Mouse (Mus musculus): ENCODE data around the gene Gstt4. TPM values are rescaled to one million over a fixed set of nuclear protein-coding genes. Genes with fewer than 3 reads are reported as not detected.
"Not testable (repeated sequence)": the region's sequence is repeated elsewhere in the genome, so short reads cannot be mapped to it uniquely, and the experiment has no call there.

The Gstt4 gene
- polyA plus RNA-seq, 1 experiment from 2014 or later, result not detected

DNA sequence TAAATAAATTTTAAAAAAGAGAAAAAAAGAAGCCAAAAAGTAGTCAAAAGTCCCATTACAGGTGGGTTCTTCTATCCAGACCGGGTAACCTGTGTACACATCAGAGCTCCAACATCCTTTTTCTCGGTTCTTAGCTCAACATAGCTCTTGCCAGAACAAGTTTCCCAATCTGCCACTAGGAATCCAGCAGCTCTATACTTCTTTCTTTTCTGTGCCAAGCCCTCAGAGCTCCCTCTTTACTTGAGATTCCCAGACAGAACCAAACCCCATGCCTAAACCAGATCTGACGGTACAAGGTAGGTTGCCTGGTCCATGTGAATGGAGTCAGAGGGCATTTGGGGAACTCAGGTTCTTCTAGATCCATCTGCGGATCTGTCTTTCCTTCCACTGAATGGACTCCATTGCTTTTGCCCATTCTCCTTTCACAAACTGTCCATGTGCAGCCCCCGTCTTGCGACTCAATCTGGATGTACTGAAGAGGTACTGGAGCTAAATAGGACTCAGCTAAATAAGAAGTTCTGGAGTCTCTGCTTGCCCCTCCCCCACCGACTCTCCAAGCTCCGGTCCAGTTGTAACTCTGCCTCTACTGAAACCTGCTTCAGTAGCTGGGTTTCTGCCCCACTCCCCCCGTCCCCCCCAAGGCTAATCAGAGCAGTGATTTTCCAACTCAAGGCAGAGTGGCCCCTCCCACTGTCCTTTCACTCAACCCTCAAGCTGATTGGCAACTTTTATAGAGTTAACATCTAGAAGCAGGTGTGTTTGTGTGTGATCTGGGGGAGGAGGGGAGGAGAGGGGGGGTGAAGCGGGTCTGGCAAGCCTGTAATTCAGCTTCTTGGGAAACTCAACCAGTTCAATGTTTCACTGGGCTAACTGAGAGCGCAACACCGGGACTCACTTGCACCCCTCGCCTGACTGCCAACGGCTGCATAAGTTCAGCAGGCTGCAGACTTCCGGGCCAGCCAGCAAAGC lies 42.9 kb downstream of the Gstt4 start:
- 0 out of 2 replicates have a peak overlapping the region, but pooled peaks have one; percentile 17 for H3K9ac ChIP-seq
- ATAC-seq, result peak; percentile 28; the same call in 1 of the 2 replicates
- H3K9me3 ChIP-seq, result no peaks in the 10 kb centered on the region
- 33% methylated on average over 15 of the region's 15 CpGs for WGBS
- no peak overlapping the region for H3K27ac ChIP-seq
- H3K4me1 ChIP-seq (replicated peaks), result peaks cover 8% of the 10 kb centered on the region; the same call in 1 of the 2 replicates
- H3K4me3 ChIP-seq (replicated peaks), result peak overlapping the region; percentile 58
- no peaks in the 10 kb centered on the region for H3K36me3 ChIP-seq
- no peaks in the 10 kb centered on the region for H3K27me3 ChIP-seq (replicated peaks)
- peak overlapping the region; percentile 96 for H3K4me2 ChIP-seq (replicated peaks)

DNA sequence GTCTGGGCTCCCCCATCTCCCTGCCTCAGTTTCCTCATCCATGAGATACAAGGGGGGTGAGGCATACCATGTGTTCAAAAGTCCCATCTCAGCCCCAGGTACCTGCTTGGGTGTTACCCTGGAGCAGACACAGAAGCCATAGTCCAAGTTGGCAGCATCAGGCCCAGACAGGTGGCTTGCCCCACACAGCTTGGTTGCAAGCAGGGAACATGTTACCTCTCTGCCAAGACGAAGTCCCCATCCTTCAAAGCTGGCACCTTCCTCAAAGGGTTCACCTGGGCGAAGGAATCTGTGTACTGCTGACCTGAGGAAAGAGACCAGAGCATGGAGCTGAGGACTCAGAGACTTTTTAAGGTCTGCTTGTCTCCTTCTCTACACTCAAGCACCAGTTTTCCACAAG lies 44.5 kb downstream of the Gstt4 start:
- H3K4me1 ChIP-seq (replicated peaks), result peaks cover 11% of the 10 kb centered on the region; the same call in 1 of the 2 replicates
- WGBS, result 84% methylated on average over 2 of the region's 2 CpGs

DNA sequence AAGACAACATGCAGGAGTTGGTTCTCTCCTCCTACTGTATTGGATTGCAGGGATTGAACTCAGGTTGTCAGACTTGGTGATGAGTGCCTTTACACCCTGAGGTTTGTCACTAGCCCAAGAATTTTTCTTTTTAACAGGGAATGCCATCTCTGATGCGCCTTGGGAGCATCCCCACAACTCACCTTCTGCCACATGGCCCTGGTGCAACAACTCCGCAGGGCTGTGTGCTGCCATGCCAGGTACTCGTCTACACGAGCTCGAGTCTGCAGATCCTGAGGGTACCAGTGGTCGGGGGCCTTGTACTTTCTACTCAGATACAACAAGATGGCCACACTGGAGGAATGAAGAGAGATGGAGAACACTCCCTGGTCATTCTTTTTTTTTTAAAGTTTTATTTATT lies 45.8 kb downstream of the Gstt4 start:
- Histone ChIP-seq H3K9ac (no peak overlapping the region), H3K27me3 (replicated peaks) (no peaks in the 10 kb centered on the region), H3K27ac (no peak overlapping the region), H3K4me3 (replicated peaks) (no peak overlapping the region), H3K4me1 (replicated peaks) (peaks cover 20% of the 10 kb centered on the region), H3K36me3 (no peaks in the 10 kb centered on the region), H3K4me2 (replicated peaks) (no peak overlapping the region), H3K9me3 (no peaks in the 10 kb centered on the region)
- WGBS, result 89% methylated on average over 6 of the region's 6 CpGs
- no peak for ATAC-seq

More for the DNA sequence above, 44.5 kb downstream of the Gstt4 start:
- no peak overlapping the region for H3K4me2 ChIP-seq (replicated peaks)
- H3K9me3 ChIP-seq, result no peaks in the 10 kb centered on the region
- H3K4me3 ChIP-seq (replicated peaks), result no peak overlapping the region
- H3K9ac ChIP-seq, result no peak overlapping the region
- ATAC-seq, result no peak
- H3K27ac ChIP-seq, result no peak overlapping the region
- no peaks in the 10 kb centered on the region for H3K27me3 ChIP-seq (replicated peaks)
- no peaks in the 10 kb centered on the region for H3K36me3 ChIP-seq

DNA sequence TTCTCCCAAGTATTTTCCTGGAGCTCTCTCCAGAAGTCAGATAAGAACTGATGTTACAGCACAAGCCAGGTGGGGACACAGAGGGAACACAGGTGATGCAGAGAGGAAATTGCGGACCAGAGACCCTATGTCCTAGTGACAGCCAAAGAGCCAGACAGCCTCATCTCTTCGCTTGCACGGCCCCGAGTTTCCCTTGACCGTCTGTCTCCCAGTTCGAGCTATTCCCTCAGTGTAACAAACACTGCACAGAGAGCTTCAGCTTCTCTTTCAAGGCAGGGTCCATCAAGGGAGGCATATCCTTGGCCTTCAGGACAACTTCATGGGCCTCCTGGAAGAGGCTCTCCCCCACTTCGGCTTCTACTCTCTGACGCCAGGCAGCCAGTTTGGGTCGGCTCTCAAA lies 47.8 kb downstream of the Gstt4 start:
- H3K9ac ChIP-seq, result no peak overlapping the region
- no peak overlapping the region for H3K4me2 ChIP-seq (replicated peaks)
- peaks cover 11% of the 10 kb centered on the region for H3K4me1 ChIP-seq (replicated peaks)
- no peak for ATAC-seq
- H3K4me3 ChIP-seq (replicated peaks), result no peak overlapping the region
- no peaks in the 10 kb centered on the region for H3K36me3 ChIP-seq
- 90% methylated on average over 9 of the region's 9 CpGs for WGBS
- no peak overlapping the region for H3K27ac ChIP-seq
- H3K9me3 ChIP-seq, result no peaks in the 10 kb centered on the region
- no peaks in the 10 kb centered on the region for H3K27me3 ChIP-seq (replicated peaks)

DNA sequence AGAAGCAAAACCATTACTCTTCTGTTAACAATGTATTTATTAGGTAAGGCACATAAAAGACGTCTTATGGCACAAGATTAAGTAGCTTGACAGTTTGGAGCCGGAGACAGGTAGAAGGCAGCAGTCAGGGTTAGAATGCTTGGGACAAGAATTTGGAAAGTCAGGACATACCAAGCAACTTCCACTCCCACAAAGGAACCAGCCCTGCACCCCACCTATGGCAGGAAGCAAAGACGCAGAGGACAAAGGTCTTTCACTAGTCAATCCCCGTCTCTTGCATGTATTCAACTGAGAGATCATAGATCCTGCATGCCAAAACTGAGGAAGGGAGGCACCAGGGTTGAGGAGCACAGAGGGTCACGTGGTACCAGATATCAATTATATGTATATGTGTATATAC lies 48.2 kb downstream of the Gstt4 start:
- Histone ChIP-seq H3K27me3 (replicated peaks) (no peaks in the 10 kb centered on the region), H3K36me3 (no peaks in the 10 kb centered on the region), H3K4me3 (replicated peaks) (no peak overlapping the region), H3K4me1 (replicated peaks) (peaks cover 11% of the 10 kb centered on the region), H3K4me2 (replicated peaks) (no peak overlapping the region), H3K27ac (no peak overlapping the region), H3K9me3 (no peaks in the 10 kb centered on the region), H3K9ac (no peak overlapping the region)
- 87% methylated on average over 5 of the region's 5 CpGs for WGBS
- ATAC-seq, result no peak

DNA sequence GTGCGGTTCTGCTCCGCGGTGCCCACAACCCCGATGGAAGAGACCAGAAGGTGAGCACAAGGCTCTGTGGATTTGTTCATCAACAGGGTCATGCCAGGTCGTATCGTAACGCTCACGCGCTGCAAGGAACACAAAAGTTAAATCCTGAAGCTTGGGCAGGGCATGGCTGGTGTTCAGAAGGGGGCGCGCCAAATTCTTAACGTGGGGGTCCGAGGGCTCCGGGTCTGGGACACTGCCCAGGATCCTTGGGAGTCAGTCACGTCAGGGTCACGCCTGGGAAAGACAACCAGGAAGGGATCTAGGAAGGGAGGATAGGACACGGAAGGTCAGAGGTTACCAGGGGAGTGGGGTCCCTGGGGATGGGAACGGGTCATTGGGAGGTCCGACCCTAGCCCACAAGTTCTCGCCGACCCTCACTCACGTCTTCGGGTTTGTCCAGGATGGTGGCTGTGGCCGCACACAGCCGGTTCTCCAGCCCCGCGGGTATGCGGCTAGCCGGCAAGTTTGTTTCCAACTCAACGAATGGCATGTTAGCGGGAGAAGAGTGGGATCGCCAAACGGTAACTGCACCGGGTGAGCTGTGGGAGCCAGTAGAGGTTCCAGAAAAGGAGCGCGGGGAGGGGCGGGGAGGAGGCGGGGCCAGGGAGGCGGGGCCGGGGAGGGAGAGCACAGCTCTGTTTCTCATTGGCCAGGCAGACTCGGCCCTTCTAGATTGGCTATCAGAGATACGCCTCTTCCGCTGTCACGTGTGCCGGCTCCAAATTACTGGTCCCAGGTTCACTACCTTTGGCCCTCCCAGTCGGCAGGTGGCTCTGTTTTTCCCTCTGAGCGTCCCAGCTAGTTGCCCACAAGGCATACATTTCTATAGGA lies 49.3 kb downstream of the Gstt4 start, which contains the start of gene Ddt:
Ddt (minus strand) TSS at position 620 of the 870 bp plus-strand sequence.
- under 1% methylated on average over 47 of the region's 47 CpGs for WGBS
- H3K9ac ChIP-seq, result peak within 1 kb of the TSS; percentile 67
- no peaks in the 10 kb centered on the region for H3K9me3 ChIP-seq
- peak; percentile 97 for ATAC-seq
- H3K36me3 ChIP-seq, result no peaks in the 10 kb centered on the region
- H3K4me1 ChIP-seq (replicated peaks), result peaks cover 11% of the 10 kb centered on the region
- peak within 1 kb of the TSS; percentile 97 for H3K4me2 ChIP-seq (replicated peaks)
- peak within 1 kb of the TSS; percentile 65 for H3K4me3 ChIP-seq (replicated peaks)
- peak within 1 kb of the TSS; percentile 48; the same call in 1 of the 2 replicates for H3K27ac ChIP-seq
- no peaks in the 10 kb centered on the region for H3K27me3 ChIP-seq (replicated peaks)

DNA sequence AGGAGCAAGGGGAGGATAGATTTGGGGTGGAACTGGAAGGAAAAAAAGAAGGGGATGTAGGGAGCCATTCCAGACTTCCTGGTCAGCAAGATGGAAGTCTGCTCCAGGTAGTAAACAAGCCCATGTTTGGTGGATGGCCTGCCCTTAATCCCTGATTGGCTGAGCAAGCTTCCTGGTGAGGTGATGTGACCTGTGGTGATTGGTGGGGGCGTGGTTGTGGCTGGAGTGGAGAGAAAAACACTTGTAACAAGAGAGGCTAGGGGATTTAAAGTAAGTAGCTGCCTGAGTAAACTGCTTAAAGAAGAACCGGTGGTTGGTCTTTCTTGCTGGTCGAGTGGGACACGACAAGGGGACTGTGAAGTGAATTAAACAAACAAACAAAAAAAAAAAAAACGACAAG lies 54.6 kb downstream of the Gstt4 start:
- peaks cover 13% of the 10 kb centered on the region for H3K4me1 ChIP-seq (replicated peaks)
- H3K36me3 ChIP-seq; H3K9me3 ChIP-seq; H3K27me3 ChIP-seq (replicated peaks); H3K27ac ChIP-seq; H3K4me2 ChIP-seq (replicated peaks); H3K4me3 ChIP-seq (replicated peaks); H3K9ac ChIP-seq; ATAC-seq: not testable (repeated sequence)
- WGBS, result 32% methylated on average over 5 of the region's 5 CpGs

DNA sequence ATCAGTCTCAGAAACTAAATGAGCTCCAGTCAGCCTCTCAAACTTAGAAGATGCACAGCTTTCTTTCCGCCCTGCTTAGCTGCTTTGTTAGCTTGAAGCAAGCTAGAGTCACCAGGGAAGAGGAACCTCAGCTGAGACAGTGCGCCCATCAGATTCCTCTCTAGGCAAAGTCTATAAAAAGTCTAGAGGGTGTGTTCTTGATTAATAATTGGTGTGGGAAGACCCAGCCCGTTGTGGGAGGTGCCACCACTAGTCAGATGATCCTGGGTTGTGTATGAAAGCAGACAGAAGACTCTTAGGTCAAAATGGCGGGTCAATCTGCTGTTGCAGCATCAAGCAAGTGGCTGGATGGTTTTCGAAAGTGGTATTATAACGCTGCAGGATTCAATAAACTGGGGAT lies 55.5 kb downstream of the Gstt4 start:
- Histone ChIP-seq H3K27ac (no peak overlapping the region), H3K9me3 (no peaks in the 10 kb centered on the region), H3K4me3 (replicated peaks) (no peak overlapping the region), H3K4me1 (replicated peaks) (peaks cover 7% of the 10 kb centered on the region), H3K4me2 (replicated peaks) (no peak overlapping the region), H3K27me3 (replicated peaks) (no peaks in the 10 kb centered on the region), H3K36me3 (no peaks in the 10 kb centered on the region), H3K9ac (no peak overlapping the region)
- 81% methylated on average over 6 of the region's 6 CpGs for WGBS
- no peak for ATAC-seq

Other genes with a start within 250 kb of the Gstt4 start
- 7.5 and 7.9 TPM in 2 replicates for gene Ggt5, start 233.2 kb downstream of the Gstt4 start, polyA plus RNA-seq (2015; fragmentation: Nextera tagmentation; extraction: Ambion mirVana)
- 13.4 and 13.9 TPM in 2 replicates for gene Susd2, start 178.5 kb downstream of the Gstt4 start, polyA plus RNA-seq (2015; fragmentation: Nextera tagmentation; extraction: Ambion mirVana)
- gene Cabin1, start 58.2 kb downstream of the Gstt4 start, polyA plus RNA-seq (2015; fragmentation: Nextera tagmentation; extraction: Ambion mirVana), result 29.0 and 32.6 TPM in 2 replicates
- 74.7 and 76.1 TPM in 2 replicates for gene Ddt, start 49.1 kb downstream of the Gstt4 start, polyA plus RNA-seq (2015; fragmentation: Nextera tagmentation; extraction: Ambion mirVana)
- gene Gm20441, start 41.6 kb downstream of the Gstt4 start, polyA plus RNA-seq (2015; fragmentation: Nextera tagmentation; extraction: Ambion mirVana), result 0.96 TPM in 1 of 2 replicates, not detected in the other
- 38.7 and 40.3 TPM in 2 replicates for gene Gstt3, start 41.1 kb downstream of the Gstt4 start, polyA plus RNA-seq (2015; fragmentation: Nextera tagmentation; extraction: Ambion mirVana)
- gene Gstt1, start 24.0 kb downstream of the Gstt4 start, polyA plus RNA-seq (2015; fragmentation: Nextera tagmentation; extraction: Ambion mirVana), result 15.0 and 16.6 TPM in 2 replicates
- 57.5 and 63.1 TPM in 2 replicates for gene Gstt2, start 14.9 kb upstream of the Gstt4 start, polyA plus RNA-seq (2015; fragmentation: Nextera tagmentation; extraction: Ambion mirVana)
- gene Mif, start 37.7 kb upstream of the Gstt4 start, polyA plus RNA-seq (2015; fragmentation: Nextera tagmentation; extraction: Ambion mirVana), result 2,230 and 2,305 TPM in 2 replicates
- 4.4 and 8.5 TPM in 2 replicates for gene Derl3, start 70.9 kb upstream of the Gstt4 start, polyA plus RNA-seq (2015; fragmentation: Nextera tagmentation; extraction: Ambion mirVana)
- gene Smarcb1, start 99.1 kb upstream of the Gstt4 start, polyA plus RNA-seq (2015; fragmentation: Nextera tagmentation; extraction: Ambion mirVana), result 170 and 171 TPM in 2 replicates
- 171 and 215 TPM in 2 replicates for gene Chchd10, start 110.6 kb upstream of the Gstt4 start, polyA plus RNA-seq (2015; fragmentation: Nextera tagmentation; extraction: Ambion mirVana)
- 30.1 and 32.2 TPM in 2 replicates for gene Mmp11, start 114.0 kb upstream of the Gstt4 start, polyA plus RNA-seq (2015; fragmentation: Nextera tagmentation; extraction: Ambion mirVana)
- gene Gm867, start 118.1 kb upstream of the Gstt4 start, polyA plus RNA-seq (2015; fragmentation: Nextera tagmentation; extraction: Ambion mirVana), result 0.30 and 0.47 TPM in 2 replicates
- gene Vpreb3, start 120.5 kb upstream of the Gstt4 start, polyA plus RNA-seq (2015; fragmentation: Nextera tagmentation; extraction: Ambion mirVana), result 0.57 and 0.89 TPM in 2 replicates
- not detected in 2 replicates for gene Gm5134, start 132.0 kb upstream of the Gstt4 start, polyA plus RNA-seq (2015; fragmentation: Nextera tagmentation; extraction: Ambion mirVana)
- gene Zfp280b, start 210.1 kb upstream of the Gstt4 start, polyA plus RNA-seq (2015; fragmentation: Nextera tagmentation; extraction: Ambion mirVana), result 18.6 and 18.9 TPM in 2 replicates

All from intestine, embryonic 15.5 days (tissue).